Mouse (Mus musculus) adrenal gland, adult (tissue): ENCODE data around the gene Tex12.
A peak's percentile ranks its signal among the peaks of the same experiment; 100 is the strongest.

Experiments
- DNase-seq, 2 experiments: peaks; one replicate each; pipeline ENCODE4 v3.0.0; 2022 to 2023; ENCODE audit warnings: low spot score in 1 of 2; ENCODE audit not compliant: inconsistent age in 2 of 2

The Tex12 gene

DNA sequence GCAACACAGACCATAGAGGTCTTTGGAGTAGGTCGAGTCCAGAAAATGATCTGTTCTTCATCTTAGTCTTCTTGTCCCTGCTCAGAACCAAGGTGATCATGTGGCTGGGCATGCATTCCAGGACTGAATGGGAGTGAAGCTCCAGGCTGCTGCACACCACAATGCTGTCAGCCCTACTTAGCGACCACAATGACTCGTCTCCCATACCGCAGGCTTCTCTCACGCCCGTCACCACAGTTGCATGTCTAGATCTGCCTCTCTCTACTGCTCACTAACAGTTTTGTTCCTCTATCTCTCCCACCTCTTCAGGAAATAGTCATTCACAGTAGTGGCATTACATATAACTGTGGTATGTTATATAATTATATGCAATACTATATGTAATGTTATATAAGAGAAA, 40.4 kb downstream of the Tex12 start:
- DNase-seq = no peak

DNA sequence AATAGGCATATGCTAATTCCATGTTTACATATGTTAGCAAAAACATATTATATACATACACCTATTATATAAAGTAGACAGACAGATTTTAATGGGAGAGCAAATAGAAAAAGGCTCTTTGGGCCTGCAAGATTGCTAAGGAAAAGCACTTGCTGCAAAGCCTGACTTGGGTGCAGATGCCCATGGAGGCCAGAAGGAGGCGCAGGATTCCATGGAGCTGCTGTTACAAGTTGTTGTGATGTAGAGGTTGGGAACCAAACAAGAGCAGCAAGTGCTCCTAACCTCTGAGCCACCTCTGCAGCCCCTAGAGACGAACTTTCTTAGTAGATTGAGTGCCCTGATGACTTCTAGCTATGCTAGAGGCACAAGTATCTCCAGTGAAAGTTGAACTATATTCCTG, 42.3 kb downstream of the Tex12 start:
- peak in 1 of 2 experiments; percentile 53 for DNase-seq

DNA sequence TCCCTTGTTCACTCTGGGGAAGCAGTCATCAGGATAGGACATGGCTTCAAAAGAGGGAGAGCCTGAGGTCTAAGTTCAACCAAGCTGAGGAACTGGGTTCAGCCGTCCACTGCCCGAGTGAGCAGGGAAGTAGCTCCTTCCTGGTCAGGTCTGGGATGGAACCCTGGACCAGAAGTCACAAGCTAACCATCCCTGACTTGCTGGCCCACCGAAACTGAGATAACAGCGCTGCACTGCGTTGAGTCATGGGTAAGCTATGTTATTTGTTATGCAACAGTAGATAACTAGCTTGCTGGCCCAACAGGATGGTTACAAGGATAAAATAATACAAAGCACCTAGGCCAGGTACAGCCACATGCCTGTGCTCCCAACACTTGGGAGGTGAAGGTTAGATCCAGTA, 45.7 kb downstream of the Tex12 start:
- DNase-seq = peak in 1 of 2 experiments; percentile 53

DNA sequence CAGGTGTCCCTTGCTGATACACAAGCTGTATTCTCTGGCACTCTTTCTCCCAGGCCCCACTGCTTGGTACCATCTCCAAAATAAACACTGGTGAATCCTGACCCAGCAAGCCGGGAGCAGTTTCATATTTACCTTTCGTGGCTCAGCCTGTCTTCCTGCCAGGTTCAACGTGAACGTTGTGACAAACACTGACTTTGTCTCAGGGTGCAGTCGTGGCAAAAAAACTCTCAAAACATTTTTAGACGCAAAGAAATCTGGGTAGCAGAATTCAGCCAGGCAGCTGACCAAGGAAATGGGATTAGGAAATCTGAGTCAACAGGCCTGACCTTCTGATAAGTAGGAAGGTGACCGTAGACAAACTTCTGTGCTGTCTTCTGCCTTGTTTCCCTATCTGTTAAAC, 53.6 kb downstream of the Tex12 start:
- peak in 1 of 2 experiments; percentile 56 for DNase-seq
